Mouse (Mus musculus): ENCODE measurements at regions not wholly inside any gene's neighbourhood (a gene's known extent, or its start where the extent isn't known, plus 50 kb on each side); places are given as distances from the start of the nearest gene placed in this dataset.

- DNase-seq (ENCODE audit: low spot score in 2 of 2): no peak
These were observed 1010.5 kb upstream of the Msl3l2 start for GRCm38 (mm10) chr10:55096223-55096622.

GRCm38 (mm10) chr10:55097225-55097624 lies 1009.5 kb upstream of the Msl3l2 start:
- DNase-seq (ENCODE audit: low spot score in 2 of 2): peak in 1 of 2 experiments; percentile 4

GRCm38 (mm10) chr10:55098278-55098677 lies 1008.4 kb upstream of the Msl3l2 start:
- no peak for DNase-seq (ENCODE audit: low spot score in 2 of 2)

GRCm38 (mm10) chr10:55112217-55112616 lies 994.5 kb upstream of the Msl3l2 start:
- no peak for DNase-seq (ENCODE audit: low spot score in 2 of 2)

- DNase-seq (ENCODE audit: low spot score in 2 of 2): no peak
These were observed 958.5 kb upstream of the Msl3l2 start for GRCm38 (mm10) chr10:55148190-55148589.

GRCm38 (mm10) chr10:55192176-55192575 lies 914.5 kb upstream of the Msl3l2 start:
- no peak for DNase-seq (ENCODE audit: low spot score in 2 of 2)

GRCm38 (mm10) chr10:55194144-55194543 lies 912.6 kb upstream of the Msl3l2 start:
- DNase-seq (ENCODE audit: low spot score in 2 of 2): no peak

- no peak for DNase-seq (ENCODE audit: low spot score in 2 of 2)
These were observed 911.5 kb upstream of the Msl3l2 start for GRCm38 (mm10) chr10:55195266-55195665.

GRCm38 (mm10) chr10:55237156-55237555 lies 869.6 kb upstream of the Msl3l2 start:
- DNase-seq (ENCODE audit: low spot score in 2 of 2): no peak

- DNase-seq (ENCODE audit: low spot score in 2 of 2): no peak
These were observed 849.4 kb upstream of the Msl3l2 start for GRCm38 (mm10) chr10:55257351-55257750.

- peak in 1 of 2 experiments; percentile 1 for DNase-seq (ENCODE audit: low spot score in 2 of 2)
These were observed 806.6 kb upstream of the Msl3l2 start for GRCm38 (mm10) chr10:55300141-55300540.

GRCm38 (mm10) chr10:55333836-55334235 lies 772.9 kb upstream of the Msl3l2 start:
- no peak for DNase-seq (ENCODE audit: low spot score in 2 of 2)

- no peak for DNase-seq (ENCODE audit: low spot score in 2 of 2)
These were observed 770.7 kb upstream of the Msl3l2 start for GRCm38 (mm10) chr10:55335997-55336396.

- no peak for DNase-seq (ENCODE audit: low spot score in 2 of 2)
These were observed 758.6 kb upstream of the Msl3l2 start for GRCm38 (mm10) chr10:55348071-55348470.
